Mouse (Mus musculus) thymus, adult 2 months (tissue): ENCODE results near the gene 1700088E04Rik. TPM values are rescaled to one million over a fixed set of nuclear protein-coding genes. Genes with fewer than 3 reads are reported as not detected.

Source experiments
- DNase-seq: peaks from one replicate; pipeline ENCODE4 v3.0.0; 2021
- H3K27ac ChIP-seq: fragments of 200-500 bp; 2 replicates; pipeline ENCODE4 v1.5.1; 2012; ENCODE audit warnings: low read length, control low read depth; ENCODE audit not compliant: control insufficient read depth, insufficient read depth
- H3K27me3 ChIP-seq: fragments of 200-500 bp; 2 replicates; pipeline ENCODE4 v1.6.1; 2012; ENCODE audit warnings: mild to moderate bottlenecking, low read length, moderate library complexity, mixed read lengths; ENCODE audit not compliant: control insufficient read depth, insufficient read depth
- H3K36me3 ChIP-seq: fragments of 200-500 bp; 2 replicates; pipeline ENCODE4 v1.6.1; 2012; ENCODE audit warnings: mild to moderate bottlenecking, low read length, moderate library complexity; ENCODE audit not compliant: control insufficient read depth, insufficient read depth
- H3K4me1 ChIP-seq: fragments of 200-500 bp; replicated peaks from 2 replicates; pipeline ENCODE4 v1.6.1; 2012; ENCODE audit warnings: low read length; ENCODE audit not compliant: control insufficient read depth, insufficient read depth
- H3K4me3 ChIP-seq: fragments of 200-500 bp; 2 replicates; pipeline ENCODE4 v1.5.1; 2012; ENCODE audit warnings: mild to moderate bottlenecking, low read length, control low read depth, moderate library complexity; ENCODE audit not compliant: control insufficient read depth, insufficient read depth
- CTCF ChIP-seq: fragments of 200-500 bp; IDR thresholded peaks from 2 replicates; pipeline ENCODE4 v1.5.1; 2012; ENCODE audit warnings: mild to moderate bottlenecking, control low read depth, low read length, moderate library complexity, borderline replicate concordance; ENCODE audit not compliant: control insufficient read depth, poor library complexity, insufficient read depth; ENCODE audit errors: extremely low read depth
- POLR2A ChIP-seq: fragments of 200-500 bp; IDR thresholded peaks from 2 replicates; pipeline ENCODE4 v1.6.1; 2012; ENCODE audit warnings: mild to moderate bottlenecking, low read length, control low read depth, moderate library complexity; ENCODE audit not compliant: control insufficient read depth, poor library complexity, insufficient read depth; ENCODE audit errors: extremely low read depth
- WGBS: fragments of 180-500 bp; shearing (Covaris S2); methylation state at CpG from one replicate; pipeline ENCODE4 v1.1.7; 2018; 5-methylcytosine and 5-hydroxymethylcytosine counted together
- polyA plus RNA-seq: library from polyadenylated mRNA; depleted of rRNA; stranded (reverse); fragments of >200 nt; gene quantifications from 2 replicates; pipeline ENCODE4 v1.2.3, GENCODE M21; 2012

Gene 1700088E04Rik
- polyA plus RNA-seq, 1 experiment = 1.8 TPM

GRCm38 (mm10) chr15:79105804-79106203 lies 35.2 kb downstream of the 1700088E04Rik start:
- H3K4me1 ChIP-seq = peaks cover 14% of the 10 kb centered on the region
- H3K4me3 ChIP-seq = no peak overlapping the region
- TF ChIP-seq POLR2A (no peak), CTCF (no peak)
- H3K36me3 ChIP-seq = no peaks in the 10 kb centered on the region
- WGBS = 89% methylated on average over 2 of the region's 2 CpGs
- no peaks in the 10 kb centered on the region for H3K27me3 ChIP-seq
- H3K27ac ChIP-seq = no peak overlapping the region
- no peak for DNase-seq

GRCm38 (mm10) chr15:79103264-79103663 lies 37.8 kb downstream of the 1700088E04Rik start:
- WGBS = 92% methylated on average over 10 of the region's 10 CpGs
- DNase-seq = no peak
- Histone ChIP-seq H3K4me1 (0 out of 2 replicates have a peak, but pooled peaks cover under 1% of the 10 kb centered on the region), H3K4me3 (no peak overlapping the region), H3K27me3 (no peaks in the 10 kb centered on the region), H3K36me3 (no peaks in the 10 kb centered on the region), H3K27ac (no peak overlapping the region)
- TF ChIP-seq CTCF (no peak), POLR2A (no peak)

- no peak for DNase-seq
- Histone ChIP-seq H3K27ac (no peak overlapping the region), H3K27me3 (no peaks in the 10 kb centered on the region), H3K36me3 (no peaks in the 10 kb centered on the region), H3K4me1 (no peaks in the 10 kb centered on the region), H3K4me3 (no peak overlapping the region)
- TF ChIP-seq POLR2A (no peak), CTCF (no peak)
Observed at GRCm38 (mm10) chr15:79101531-79101930, 39.5 kb downstream of the 1700088E04Rik start.

GRCm38 (mm10) chr15:79100391-79100790 lies 40.7 kb downstream of the 1700088E04Rik start:
- TF ChIP-seq POLR2A (no peak), CTCF (no peak)
- Histone ChIP-seq H3K27me3 (no peaks in the 10 kb centered on the region), H3K4me1 (no peaks in the 10 kb centered on the region), H3K4me3 (no peak overlapping the region), H3K36me3 (peaks cover under 1% of the 10 kb centered on the region; the same call in 1 of the 2 replicates), H3K27ac (no peak overlapping the region)
- no peak for DNase-seq
- WGBS = 93% methylated on average over 4 of the region's 4 CpGs

- 89% methylated on average over 4 of the region's 4 CpGs for WGBS
- no peaks in the 10 kb centered on the region for H3K27me3 ChIP-seq
- TF ChIP-seq POLR2A = no peak
- TF ChIP-seq CTCF = no peak
- H3K4me3 ChIP-seq = no peak overlapping the region
- H3K27ac ChIP-seq = no peak overlapping the region
- H3K36me3 ChIP-seq = peaks cover 9% of the 10 kb centered on the region
- no peaks in the 10 kb centered on the region for H3K4me1 ChIP-seq
- DNase-seq = no peak
Observed at GRCm38 (mm10) chr15:79099456-79099855, 41.6 kb downstream of the 1700088E04Rik start.

DNA sequence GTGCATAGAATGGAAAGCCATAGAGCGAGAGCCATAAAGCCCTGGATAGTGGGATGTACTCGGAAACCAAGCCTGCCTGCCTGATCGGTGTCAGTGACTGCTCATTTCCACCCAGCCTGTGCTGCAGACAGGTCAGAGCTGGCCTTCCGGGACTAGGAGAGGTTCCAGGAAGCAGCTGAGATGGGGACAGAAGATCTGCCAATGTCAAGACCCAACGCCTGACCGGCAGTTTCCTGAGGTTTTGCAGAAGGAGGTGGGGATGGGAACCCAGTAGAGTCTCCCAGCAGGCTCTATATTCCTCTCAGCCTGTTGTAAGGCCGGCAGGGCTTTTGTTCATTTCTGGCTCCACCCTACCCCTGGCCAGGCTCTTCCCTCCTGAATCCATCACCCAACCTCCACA lies 42.2 kb downstream of the 1700088E04Rik start:
- no peaks in the 10 kb centered on the region for H3K27me3 ChIP-seq
- no peak overlapping the region for H3K27ac ChIP-seq
- 38% methylated on average over 7 of the region's 7 CpGs for WGBS
- peaks cover 15% of the 10 kb centered on the region for H3K36me3 ChIP-seq
- DNase-seq = no peak
- no peak overlapping the region for H3K4me3 ChIP-seq
- no peaks in the 10 kb centered on the region for H3K4me1 ChIP-seq
- TF ChIP-seq CTCF (no peak), POLR2A (no peak)

- no peak for DNase-seq
- no peaks in the 10 kb centered on the region for H3K4me1 ChIP-seq
- no peak for TF ChIP-seq POLR2A
- TF ChIP-seq CTCF = no peak
Observed at GRCm38 (mm10) chr15:79098220-79098619, 42.8 kb downstream of the 1700088E04Rik start.

More at GRCm38 (mm10) chr15:79098220-79098619, 42.8 kb downstream of the 1700088E04Rik start:
- no peaks in the 10 kb centered on the region for H3K27me3 ChIP-seq
- H3K27ac ChIP-seq = peak overlapping the region; percentile 28; the same call in 1 of the 2 replicates
- 96% methylated on average over 5 of the region's 5 CpGs for WGBS
- H3K4me3 ChIP-seq = no peak overlapping the region
- peaks cover 22% of the 10 kb centered on the region for H3K36me3 ChIP-seq
